22 mouse cellular contexts compared by ENCODE assay signal in the genomic region with DNA sequence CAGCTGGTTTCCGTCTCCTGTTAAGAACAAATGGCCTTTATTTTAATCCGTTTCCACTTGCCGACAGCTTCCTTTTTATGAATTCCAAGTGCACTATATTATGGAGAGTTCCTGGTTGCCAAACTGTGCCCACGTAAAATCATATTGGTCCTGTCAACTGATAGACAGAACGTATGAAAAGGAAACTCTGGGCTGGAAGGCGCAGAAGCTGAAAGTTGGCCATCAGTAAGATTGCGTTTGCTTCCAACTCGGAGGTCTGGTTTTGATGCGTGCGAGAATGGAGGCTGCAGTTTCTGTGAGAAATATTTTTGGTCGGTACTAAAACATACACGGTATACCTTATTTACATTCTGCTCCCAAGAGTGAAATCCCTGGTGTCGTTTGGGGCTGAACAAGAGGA.
DNase-seq lines count a peak whose midpoint lies in the region; ATAC-seq lines count a peak whose summit lies in the region.
"Had no signal": no experiment of that assay in that cellular context is flagged by ENCODE, and none has a peak within 500 bp of the region (broad histone marks: within the 10 kb centered on the region; RNA-seq: fewer than 3 reads in every experiment).

No protein-coding gene starts in this region.

- no peaks in the 10 kb centered on the region for H3K9me3 ChIP-seq in forebrain, embryonic 14.5 days (replicated peaks; ENCODE audit: control insufficient read depth, low read length)
- no peaks in the 10 kb centered on the region for H3K9me3 ChIP-seq in forebrain, embryonic 10.5 days
- H3K9me3 ChIP-seq: embryonic facial prominence, embryonic 15.5 days; heart, embryonic 10.5 days; hindbrain, embryonic 12.5 days had no signal

- H3K4me1 ChIP-seq in forebrain, embryonic 14.5 days (ENCODE audit: control insufficient read depth, insufficient read depth, low read length), result peaks cover 7% of the 10 kb centered on the region; the same call in 1 of the 2 replicates
- H3K4me1 ChIP-seq in forebrain, embryonic 10.5 days, result peaks cover 12% of the 10 kb centered on the region
- H3K4me1 ChIP-seq: heart, embryonic 10.5 days had no signal

- 67% methylated on average over 13 of the region's 13 CpGs for WGBS in forebrain, embryonic 14.5 days
- 93% methylated on average over 13 of the region's 13 CpGs for WGBS in forebrain, embryonic 10.5 days

- no peak overlapping the region for H3K9ac ChIP-seq in forebrain, embryonic 14.5 days (ENCODE audit: low read length)
- H3K9ac ChIP-seq: embryonic facial prominence, embryonic 15.5 days; hindbrain, embryonic 12.5 days had no signal

- H3K36me3 ChIP-seq in forebrain, embryonic 14.5 days (ENCODE audit: control insufficient read depth, insufficient read depth, low read length), result no peaks in the 10 kb centered on the region
- no peaks in the 10 kb centered on the region for H3K36me3 ChIP-seq in forebrain, embryonic 10.5 days (replicated peaks)
- H3K36me3 ChIP-seq: embryonic facial prominence, embryonic 15.5 days; heart, embryonic 10.5 days; hindbrain, embryonic 12.5 days had no signal

- H3K27me3 ChIP-seq in forebrain, embryonic 14.5 days (replicated peaks; ENCODE audit: control insufficient read depth, insufficient read depth, low read length), result no peaks in the 10 kb centered on the region
- no peaks in the 10 kb centered on the region for H3K27me3 ChIP-seq in forebrain, embryonic 10.5 days (ENCODE audit: poor library complexity, severe bottlenecking)
- H3K27me3 ChIP-seq: embryonic facial prominence, embryonic 15.5 days; hindbrain, embryonic 12.5 days had no signal

- no peak overlapping the region for H3K4me3 ChIP-seq in forebrain, embryonic 14.5 days (ENCODE audit: low read depth, low read length)
- H3K4me3 ChIP-seq in forebrain, embryonic 10.5 days, result no peak overlapping the region
- H3K4me3 ChIP-seq: embryonic facial prominence, embryonic 15.5 days; erythroblast, embryonic 14.5 days; heart, embryonic 10.5 days; hindbrain, embryonic 12.5 days had no signal

- peak; percentile 24 for DNase-seq in forebrain, embryonic 14.5 days (ENCODE audit: low spot score)
- DNase-seq in forebrain, embryonic 10.5 days (ENCODE audit: extremely low spot score, low spot score), result no peak
- no peak for DNase-seq in frontal cortex, adult 2 months (ENCODE audit: extremely low spot score in 1 of 2, low spot score in 1 of 2)
- DNase-seq in right cerebral cortex, postnatal 4 days, result peak; percentile 7
- DNase-seq in right cerebral cortex, postnatal 25 days, result no peak
- no peak for DNase-seq in testis, postnatal 14 days (ENCODE audit: low spot score)
- DNase-seq: adrenal gland, postnatal 10 days; cerebellum, adult 11 months; cerebellum, adult 9-10 months; cerebellum, postnatal 25 days; gastrocnemius, postnatal 10 days; heart, adult 18-20 months; heart, postnatal 10 days; heart, postnatal 4 days had no signal

- H3K27ac ChIP-seq in forebrain, embryonic 14.5 days (ENCODE audit: low read depth, low read length), result no peak overlapping the region
- no peak overlapping the region for H3K27ac ChIP-seq in forebrain, embryonic 10.5 days
- H3K27ac ChIP-seq: embryonic facial prominence, embryonic 15.5 days; heart, embryonic 10.5 days; hindbrain, embryonic 12.5 days had no signal

- no peak overlapping the region for H3K4me2 ChIP-seq in forebrain, embryonic 14.5 days (ENCODE audit: low read length)
- H3K4me2 ChIP-seq: embryonic facial prominence, embryonic 15.5 days; hindbrain, embryonic 12.5 days had no signal

- ATAC-seq in forebrain, embryonic 14.5 days, result no peak
- peak; percentile 62 for ATAC-seq in frontal cortex, adult (ENCODE audit: low TSS enrichment)
- ATAC-seq: hindbrain, embryonic 16.5 days; inflammation-experienced regulatory T-cells, adult 6 months; intestine, postnatal 0 days had no signal

Comparison
In these comparisons a context has a peak if more than half of its experiments do, and no peak if none do; other contexts are left out.
1. DNase-seq: peak in forebrain, embryonic 14.5 days (single experiment) and right cerebral cortex, postnatal 4 days (single experiment); none in forebrain, embryonic 10.5 days (single experiment), frontal cortex, adult 2 months (0 of 2), right cerebral cortex, postnatal 25 days (single experiment) and testis, postnatal 14 days (single experiment).